Mouse (Mus musculus) embryonic facial prominence, embryonic 14.5 days (tissue): Measurements from ENCODE around the gene Zzef1. TPM values are rescaled to one million over a fixed set of nuclear protein-coding genes. Genes with fewer than 3 reads are reported as not detected.
A peak's percentile ranks its signal among the peaks of the same experiment; 100 is the strongest.

Experiments
- ATAC-seq: fragments of 200-750 bp; cut with Nextera tagmentation; 2 replicates; pipeline ENCODE4 v1.8.0; 2017; ENCODE audit warnings: low read depth, moderate number of reproducible peaks, moderate TSS enrichment
- DNase-seq: peaks from one replicate; pipeline ENCODE4 v3.0.0-alpha.2; 2015; ENCODE audit warnings: low spot score
- H3K27ac ChIP-seq: fragments of 300-500 bp; sonication (generic); replicated peaks from 2 replicates; pipeline ENCODE4 v1.5.1; 2014; ENCODE audit warnings: low read depth, mild to moderate bottlenecking, low read length, moderate library complexity
- H3K27me3 ChIP-seq: fragments of 300-500 bp; sonication (generic); replicated peaks from 2 replicates; pipeline ENCODE4 v1.6.1; 2014; ENCODE audit warnings: low read length; ENCODE audit not compliant: control insufficient read depth, insufficient read depth
- H3K36me3 ChIP-seq: fragments of 300-500 bp; sonication (generic); 2 replicates; pipeline ENCODE4 v1.6.1; 2014; ENCODE audit warnings: low read length, mixed read lengths; ENCODE audit not compliant: control insufficient read depth, insufficient read depth
- H3K4me1 ChIP-seq: fragments of 300-500 bp; sonication (generic); 2 replicates; pipeline ENCODE4 v1.6.1; 2014; ENCODE audit warnings: antibody characterized with exemption, low read length; ENCODE audit not compliant: control insufficient read depth, insufficient read depth
- H3K4me2 ChIP-seq: fragments of 300-500 bp; sonication (generic); 2 replicates; pipeline ENCODE4 v1.6.1; 2014; ENCODE audit warnings: low read depth, mild to moderate bottlenecking, low read length, moderate library complexity, mixed read lengths
- H3K4me3 ChIP-seq: fragments of 300-500 bp; sonication (generic); 2 replicates; pipeline ENCODE4 v1.5.1; 2014; ENCODE audit warnings: low read depth, mild to moderate bottlenecking, low read length
- H3K9ac ChIP-seq: fragments of 300-500 bp; sonication (generic); 2 replicates; pipeline ENCODE4 v1.6.1; 2014; ENCODE audit warnings: low read depth, mild to moderate bottlenecking, low read length, moderate library complexity, mixed read lengths
- H3K9me3 ChIP-seq: fragments of 300-500 bp; sonication (generic); 2 replicates; pipeline ENCODE4 v1.6.1; 2016; ENCODE audit warnings: low read length; ENCODE audit not compliant: control insufficient read depth
- WGBS: fragments of 180-500 bp; shearing (Covaris S2); extraction: QIAGEN DNeasy Blood & Tissue Kit; methylation state at CpG from one replicate; pipeline ENCODE4 v1.1.7; 2014; 5-methylcytosine and 5-hydroxymethylcytosine counted together
- polyA plus RNA-seq: library from polyadenylated mRNA; unstranded; fragments of >200 nt; fragmentation: Nextera tagmentation; extraction: Ambion mirVana; gene quantifications from 2 replicates; pipeline ENCODE4 v1.2.1, GENCODE M21; 2014

Gene Zzef1
- polyA plus RNA-seq, 1 experiment from 2014 or later, result 10.3 TPM

DNA sequence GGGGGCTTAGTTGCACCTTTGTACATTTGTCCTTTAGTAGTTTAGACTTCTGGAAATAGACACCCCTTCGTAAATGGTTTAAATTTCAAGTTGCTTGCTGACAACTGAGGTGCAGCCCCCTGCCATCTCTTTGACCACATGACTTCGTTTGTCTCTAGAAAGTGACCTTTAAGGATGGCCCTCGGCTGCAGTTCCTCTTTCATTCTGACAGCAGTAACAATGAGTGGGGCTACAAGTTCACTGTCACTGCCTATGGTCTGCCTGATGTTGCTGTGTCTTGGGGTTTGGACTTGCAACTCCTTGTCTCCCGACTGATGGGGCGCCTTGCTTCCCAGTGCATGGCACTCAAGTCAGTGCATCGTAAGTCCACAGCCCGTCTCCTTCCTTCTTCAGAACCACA, 70.4 kb downstream of the Zzef1 start:
- Histone ChIP-seq H3K9me3 (no peaks in the 10 kb centered on the region), H3K9ac (no peak overlapping the region), H3K27ac (no peak overlapping the region), H3K36me3 (peaks cover 75% of the 10 kb centered on the region), H3K4me3 (no peak overlapping the region), H3K27me3 (no peaks in the 10 kb centered on the region), H3K4me2 (no peak overlapping the region), H3K4me1 (no peaks in the 10 kb centered on the region)
- ATAC-seq (no peak), DNase-seq (no peak)
- 91% methylated on average over 7 of the region's 7 CpGs for WGBS

DNA sequence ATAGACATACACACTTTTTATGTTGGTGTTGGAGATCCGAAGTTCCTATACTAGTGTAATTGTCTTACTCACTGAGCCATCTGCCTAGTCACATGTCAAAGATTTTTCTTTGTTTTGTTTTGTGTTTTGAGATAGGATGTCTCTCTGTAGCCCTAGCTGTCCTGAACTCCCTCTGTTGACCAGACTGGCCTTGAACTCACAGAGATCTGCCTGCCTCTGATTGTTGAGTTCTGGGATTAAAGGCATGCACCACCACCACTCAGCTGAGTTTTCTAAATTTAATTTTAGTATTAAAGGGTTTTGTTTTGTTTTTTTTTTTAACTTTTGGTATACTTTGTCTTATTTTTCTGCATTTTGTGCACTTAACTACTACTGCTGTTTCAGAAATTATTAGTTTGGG, 76.0 kb downstream of the Zzef1 start:
- Histone ChIP-seq H3K4me1 (no peaks in the 10 kb centered on the region), H3K4me2 (no peak overlapping the region), H3K4me3 (no peak overlapping the region), H3K36me3 (peaks cover 67% of the 10 kb centered on the region), H3K9me3 (no peaks in the 10 kb centered on the region), H3K27ac (no peak overlapping the region), H3K27me3 (no peaks in the 10 kb centered on the region), H3K9ac (no peak overlapping the region)
- DNase-seq (no peak), ATAC-seq (no peak)
- WGBS, result 88% methylated on average over 1 of the region's 1 CpGs

DNA sequence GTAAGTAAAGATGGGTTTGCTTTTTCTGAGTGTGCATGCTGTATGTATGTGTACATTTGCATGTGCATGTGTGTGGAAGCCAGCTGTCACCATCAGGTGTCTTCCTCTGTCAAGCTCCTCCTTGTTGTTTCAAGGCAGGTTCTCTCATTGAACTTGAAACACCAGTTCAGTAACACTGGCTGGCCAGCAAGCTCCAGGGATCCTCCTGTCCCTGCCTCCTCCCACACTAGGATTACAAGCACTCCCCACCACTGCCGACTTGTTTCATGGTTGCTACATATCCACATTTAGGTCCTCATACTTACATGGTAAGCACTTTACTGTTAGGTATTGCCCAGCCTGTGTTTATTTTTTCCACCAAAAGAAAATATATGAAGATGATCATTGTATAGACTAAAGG, 96.6 kb downstream of the Zzef1 start:
- Histone ChIP-seq H3K36me3 (peaks cover 66% of the 10 kb centered on the region), H3K27ac (no peak overlapping the region), H3K4me1 (no peaks in the 10 kb centered on the region), H3K4me3 (no peak overlapping the region), H3K27me3 (no peaks in the 10 kb centered on the region), H3K9me3 (no peaks in the 10 kb centered on the region), H3K9ac (no peak overlapping the region), H3K4me2 (no peak overlapping the region)
- WGBS, result 87% methylated on average over 1 of the region's 1 CpGs
- ATAC-seq, result no peak
- DNase-seq, result no peak

DNA sequence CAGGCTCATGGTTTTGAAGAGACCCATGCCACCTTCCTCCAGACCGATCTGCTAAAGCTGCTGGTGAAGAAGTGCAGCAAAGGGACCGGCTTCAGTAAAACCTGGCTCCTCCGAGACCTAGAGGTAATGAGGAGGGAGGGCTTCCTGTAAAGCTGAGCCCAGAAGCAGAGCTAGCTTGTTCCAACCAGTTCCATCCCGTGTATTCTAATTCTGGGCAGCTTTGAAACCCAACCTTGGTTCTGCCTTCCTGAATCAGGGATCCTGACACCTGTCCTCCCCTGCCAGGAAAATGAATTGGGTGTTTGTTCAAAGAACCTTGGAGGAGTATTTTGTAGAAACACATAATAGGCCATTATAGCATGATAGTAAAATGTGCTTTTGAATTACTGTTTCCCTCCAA, 112.4 kb downstream of the Zzef1 start:
- no peak for ATAC-seq
- H3K36me3 ChIP-seq, result peaks cover 87% of the 10 kb centered on the region

DNA sequence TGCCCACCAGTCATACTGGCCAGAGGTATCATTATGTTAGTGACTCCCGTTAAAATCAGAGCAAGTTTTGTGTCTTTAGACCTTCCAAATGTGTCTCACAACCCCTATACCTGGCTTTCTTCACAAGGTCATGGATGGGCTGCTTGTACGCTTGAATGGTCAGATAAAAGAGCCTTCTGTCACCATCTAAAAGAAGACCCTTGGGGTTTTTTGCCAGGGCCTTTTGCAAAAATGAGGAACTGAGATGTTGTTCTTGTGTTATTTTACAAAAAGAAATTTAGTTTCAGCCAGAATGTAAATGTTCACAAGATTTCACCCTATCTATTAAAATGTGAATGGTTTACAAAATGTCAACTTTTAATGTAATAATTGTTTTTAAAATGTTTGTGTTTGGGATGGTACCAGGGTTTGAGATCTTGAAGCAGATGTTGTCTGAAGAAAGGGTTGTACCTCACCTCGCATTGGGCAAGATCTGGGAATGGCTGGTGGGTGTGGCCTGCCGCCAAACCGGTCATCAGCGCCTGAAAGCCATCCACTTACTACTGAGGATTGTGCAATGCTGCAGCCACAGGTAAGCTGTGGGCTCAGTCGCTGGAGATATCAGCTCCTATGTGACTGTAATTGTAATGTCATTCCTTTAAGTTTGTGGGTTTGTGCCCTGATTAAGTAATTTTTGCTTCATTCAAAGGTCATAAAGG, 121.4 kb downstream of the Zzef1 start:
- no peak overlapping the region for H3K4me3 ChIP-seq
- H3K27me3 ChIP-seq, result no peaks in the 10 kb centered on the region
- H3K9ac ChIP-seq, result no peak overlapping the region
- DNase-seq (no peak), ATAC-seq (no peak)
- WGBS, result 69% methylated on average over 7 of the region's 7 CpGs
- H3K4me1 ChIP-seq, result no peaks in the 10 kb centered on the region
- no peaks in the 10 kb centered on the region for H3K9me3 ChIP-seq
- H3K36me3 ChIP-seq, result peaks cover 81% of the 10 kb centered on the region
- no peak overlapping the region for H3K4me2 ChIP-seq
- H3K27ac ChIP-seq, result no peak overlapping the region

More for the DNA sequence above, 112.4 kb downstream of the Zzef1 start:
- Histone ChIP-seq H3K9me3 (no peaks in the 10 kb centered on the region), H3K9ac (no peak overlapping the region), H3K27ac (no peak overlapping the region), H3K4me3 (no peak overlapping the region), H3K4me2 (no peak overlapping the region), H3K27me3 (no peaks in the 10 kb centered on the region), H3K4me1 (no peaks in the 10 kb centered on the region)
- DNase-seq, result no peak
- 86% methylated on average over 4 of the region's 4 CpGs for WGBS

DNA sequence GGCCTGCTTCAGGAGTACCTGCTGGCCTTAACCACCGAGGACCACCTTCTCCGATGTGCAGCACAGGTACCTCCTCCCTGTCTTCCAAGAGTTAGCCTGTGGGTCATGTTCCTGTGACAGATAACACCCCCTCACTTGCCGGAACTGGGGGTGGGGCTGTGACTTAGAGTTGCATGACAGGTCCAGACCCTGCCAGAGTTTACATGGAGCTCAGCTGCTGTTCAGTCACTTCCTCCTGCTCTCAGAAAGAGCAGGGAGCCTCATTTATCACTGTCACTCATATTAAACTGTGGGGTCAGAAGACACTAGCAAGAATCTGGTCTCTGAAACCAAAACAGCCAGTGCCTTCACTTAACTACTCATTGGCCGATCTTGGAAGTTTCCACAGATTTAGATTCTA, 127.1 kb downstream of the Zzef1 start:
- Histone ChIP-seq H3K9ac (no peak overlapping the region), H3K27ac (no peak overlapping the region), H3K4me2 (no peak overlapping the region), H3K4me1 (no peaks in the 10 kb centered on the region), H3K4me3 (no peak overlapping the region), H3K36me3 (peaks cover 64% of the 10 kb centered on the region), H3K9me3 (no peaks in the 10 kb centered on the region), H3K27me3 (no peaks in the 10 kb centered on the region)
- DNase-seq (peak; percentile 12), ATAC-seq (no peak)
- 63% methylated on average over 4 of the region's 4 CpGs for WGBS

DNA sequence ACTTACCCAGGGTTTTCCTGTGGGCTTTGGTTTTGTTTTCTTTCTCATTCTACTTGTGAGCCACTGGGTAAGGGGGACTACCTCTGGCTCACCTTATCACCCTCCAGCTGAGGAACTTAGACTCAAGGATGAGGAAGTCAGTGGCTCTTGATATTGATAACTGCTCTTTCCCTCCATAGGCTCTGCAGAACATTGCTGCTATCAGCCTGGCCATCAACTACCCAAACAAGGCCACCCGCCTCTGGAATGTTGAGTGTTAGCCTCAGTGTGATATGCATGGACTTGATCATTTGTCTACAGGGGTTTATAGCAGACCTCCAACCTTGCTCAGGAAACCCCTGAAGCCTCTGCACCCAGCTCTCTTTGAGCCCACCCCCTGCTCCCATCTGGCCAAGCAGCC, 128.4 kb downstream of the Zzef1 start:
- no peaks in the 10 kb centered on the region for H3K27me3 ChIP-seq
- ATAC-seq, result no peak

DNA sequence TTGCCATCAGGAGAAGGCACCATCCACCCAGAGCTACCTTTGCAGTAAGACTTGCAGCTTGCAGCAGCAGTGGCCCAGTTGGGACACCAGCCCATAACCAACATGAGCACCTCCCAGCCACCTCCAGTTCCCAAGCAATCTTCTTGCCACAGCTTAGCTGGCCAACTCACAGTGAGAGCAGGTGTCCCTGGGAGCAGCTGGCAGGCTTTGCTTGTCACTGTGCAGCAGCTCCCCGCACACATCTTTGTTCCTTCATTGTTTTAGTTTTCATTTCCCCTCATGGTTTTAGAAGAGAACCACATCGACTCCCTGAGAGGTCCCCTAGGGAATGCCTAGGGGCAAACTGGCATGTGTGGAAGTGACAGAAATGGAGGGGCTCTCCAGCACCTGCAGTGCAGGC, 129.0 kb downstream of the Zzef1 start:
- no peak overlapping the region for H3K9ac ChIP-seq
- no peak overlapping the region for H3K27ac ChIP-seq
- no peak overlapping the region for H3K4me2 ChIP-seq
- peaks cover 45% of the 10 kb centered on the region for H3K36me3 ChIP-seq
- H3K4me3 ChIP-seq, result no peak overlapping the region
- ATAC-seq (no peak), DNase-seq (no peak)
- no peaks in the 10 kb centered on the region for H3K27me3 ChIP-seq
- no peaks in the 10 kb centered on the region for H3K9me3 ChIP-seq
- WGBS, result 54% methylated on average over 2 of the region's 2 CpGs
- H3K4me1 ChIP-seq, result no peaks in the 10 kb centered on the region

More for the DNA sequence above, 128.4 kb downstream of the Zzef1 start:
- Histone ChIP-seq H3K9me3 (no peaks in the 10 kb centered on the region), H3K4me1 (no peaks in the 10 kb centered on the region), H3K9ac (no peak overlapping the region), H3K4me2 (no peak overlapping the region), H3K4me3 (no peak overlapping the region), H3K27ac (no peak overlapping the region), H3K36me3 (peaks cover 50% of the 10 kb centered on the region)
- no peak for DNase-seq
- 67% methylated on average over 1 of the region's 1 CpGs for WGBS

DNA sequence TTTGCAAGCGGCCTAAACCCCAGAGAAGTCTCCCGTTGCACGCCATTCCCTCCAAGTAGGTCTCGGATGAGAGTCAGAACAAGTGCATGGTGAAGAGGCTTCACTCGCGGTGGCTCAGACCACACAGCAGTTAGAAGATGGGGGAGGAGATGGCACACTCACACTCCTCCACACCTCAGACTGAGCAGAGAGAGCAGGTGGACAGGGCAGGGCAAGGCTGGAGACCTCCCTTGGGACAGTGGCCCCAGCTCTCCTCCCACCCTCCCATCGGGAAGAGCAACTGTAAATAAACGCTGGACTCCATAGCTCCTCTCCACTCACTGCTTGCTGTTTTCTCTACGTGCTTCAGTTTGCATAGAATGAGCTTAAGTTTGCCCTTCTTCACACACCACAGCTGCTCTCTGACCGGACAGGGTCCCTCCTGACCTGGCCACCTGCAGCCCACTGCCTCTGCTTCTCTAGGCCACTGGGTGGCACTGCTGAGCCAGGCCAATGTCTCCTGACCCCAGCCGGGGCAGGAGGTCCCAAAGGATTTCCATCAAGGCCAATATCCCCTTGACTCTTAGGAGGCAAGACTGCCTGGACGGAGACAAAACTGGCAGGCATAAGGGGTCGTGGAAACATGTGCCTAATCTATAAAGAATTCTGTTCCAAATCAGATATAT, 130.3 kb downstream of the Zzef1 start:
- no peak overlapping the region for H3K27ac ChIP-seq
- no peaks in the 10 kb centered on the region for H3K9me3 ChIP-seq
- no peak overlapping the region for H3K4me3 ChIP-seq
- H3K4me1 ChIP-seq, result no peaks in the 10 kb centered on the region
- DNase-seq, result peak; percentile 53
- no peak; the same call in 1 of the 2 replicates for ATAC-seq
- H3K9ac ChIP-seq, result no peak overlapping the region
- H3K4me2 ChIP-seq, result no peak overlapping the region
- H3K36me3 ChIP-seq, result peaks cover 42% of the 10 kb centered on the region
- 51% methylated on average over 13 of the region's 13 CpGs for WGBS
- H3K27me3 ChIP-seq, result no peaks in the 10 kb centered on the region
